Mouse (Mus musculus) forebrain, embryonic 13.5 days (tissue): ENCODE measurements around the gene Ctsw. TPM values are rescaled to one million over a fixed set of nuclear protein-coding genes. Genes with fewer than 3 reads are reported as not detected.

Source experiments
- polyA plus RNA-seq: library from polyadenylated mRNA; unstranded; fragments of >200 nt; fragmentation: Nextera tagmentation; extraction: Ambion mirVana; gene quantifications from 2 replicates; pipeline ENCODE4 v1.2.1, GENCODE M21; 2015

The Ctsw gene
- polyA plus RNA-seq, 1 experiment from 2014 or later: 4.4 TPM

Other genes starting within 250 kb of the Ctsw start
- 20.2 and 21.4 TPM in 2 replicates for gene Pacs1, start 195.4 kb downstream of the Ctsw start, polyA plus RNA-seq
- gene Sf3b2, start 173.1 kb downstream of the Ctsw start, polyA plus RNA-seq: 428 and 432 TPM in 2 replicates
- gene Gal3st3, start 170.2 kb downstream of the Ctsw start, polyA plus RNA-seq: 21.3 and 22.6 TPM in 2 replicates
- not detected in 2 replicates for gene Catsper1, start 132.8 kb downstream of the Ctsw start, polyA plus RNA-seq
- gene Cst6, start 118.9 kb downstream of the Ctsw start, polyA plus RNA-seq: 1.5 and 1.9 TPM in 2 replicates
- 64.3 and 69.5 TPM in 2 replicates for gene Eif1ad, start 101.8 kb downstream of the Ctsw start, polyA plus RNA-seq
- 479 and 496 TPM in 2 replicates for gene Banf1, start 101.3 kb downstream of the Ctsw start, polyA plus RNA-seq
- 85.3 and 88.4 TPM in 2 replicates for gene Sart1, start 79.8 kb downstream of the Ctsw start, polyA plus RNA-seq
- 0.39 TPM in 1 of 2 replicates, not detected in the other for gene Tsga10ip, start 66.0 kb downstream of the Ctsw start, polyA plus RNA-seq
- gene Drap1, start 43.5 kb downstream of the Ctsw start, polyA plus RNA-seq: 291 and 298 TPM in 2 replicates
- 40.6 and 44.4 TPM in 2 replicates for gene AI837181, start 43.4 kb downstream of the Ctsw start, polyA plus RNA-seq
- gene Fosl1, start 21.0 kb downstream of the Ctsw start, polyA plus RNA-seq: not detected in 2 replicates
- gene Ccdc85b, start 10.6 kb downstream of the Ctsw start, polyA plus RNA-seq: 6.5 and 7.1 TPM in 2 replicates
- 153 and 155 TPM in 2 replicates for gene Fibp, start 7.9 kb downstream of the Ctsw start, polyA plus RNA-seq
- 30.7 and 31.1 TPM in 2 replicates for gene Efemp2, start 5.4 kb upstream of the Ctsw start, polyA plus RNA-seq
- 44.4 and 47.0 TPM in 2 replicates for gene Mus81, start 19.9 kb upstream of the Ctsw start, polyA plus RNA-seq
- 3,452 and 3,520 TPM in 2 replicates for gene Cfl1, start 21.9 kb upstream of the Ctsw start, polyA plus RNA-seq
- gene 1700020D05Rik, start 35.3 kb upstream of the Ctsw start, polyA plus RNA-seq: 0.23 and 0.27 TPM in 2 replicates
- 41.4 and 44.4 TPM in 2 replicates for gene Snx32, start 42.0 kb upstream of the Ctsw start, polyA plus RNA-seq
- 0.06 TPM in 1 of 2 replicates, not detected in the other for gene Ovol1, start 92.1 kb upstream of the Ctsw start, polyA plus RNA-seq
- 1.4 and 1.7 TPM in 2 replicates for gene Ap5b1, start 99.5 kb upstream of the Ctsw start, polyA plus RNA-seq
- 146 and 170 TPM in 2 replicates for gene Rnaseh2c, start 133.4 kb upstream of the Ctsw start, polyA plus RNA-seq
- gene Kat5, start 141.7 kb upstream of the Ctsw start, polyA plus RNA-seq: 72.7 and 80.7 TPM in 2 replicates
- gene Rela, start 169.0 kb upstream of the Ctsw start, polyA plus RNA-seq: 33.4 and 34.4 TPM in 2 replicates
- gene Sipa1, start 195.2 kb upstream of the Ctsw start, polyA plus RNA-seq: 9.4 and 11.0 TPM in 2 replicates
- gene Map3k11, start 220.2 kb upstream of the Ctsw start, polyA plus RNA-seq: 11.3 and 11.7 TPM in 2 replicates
- 21.6 and 29.4 TPM in 2 replicates for gene Pcnx3, start 220.4 kb upstream of the Ctsw start, polyA plus RNA-seq
- gene Kcnk7, start 235.9 kb upstream of the Ctsw start, polyA plus RNA-seq: 0.31 and 0.32 TPM in 2 replicates